Mouse (Mus musculus) embryo, embryonic 10 days (tissue): ENCODE data around the gene Csrnp3.

ENCODE experiments used
- DNase-seq: peaks from one replicate; pipeline ENCODE4 v3.0.0-alpha.2; 2015; ENCODE audit warnings: low spot score

The Csrnp3 gene

GRCm38 (mm10) chr2:65953726-65954340 lies 108.3 kb downstream of the Csrnp3 start:
- no peak for DNase-seq

- DNase-seq: no peak
Observed at GRCm38 (mm10) chr2:65955804-65956203, 110.2 kb downstream of the Csrnp3 start.

GRCm38 (mm10) chr2:65956727-65957126 lies 111.2 kb downstream of the Csrnp3 start:
- DNase-seq: no peak

- no peak for DNase-seq
Observed at GRCm38 (mm10) chr2:65963420-65963819, 117.9 kb downstream of the Csrnp3 start.

- DNase-seq: no peak
Observed at GRCm38 (mm10) chr2:65968810-65969209, 123.2 kb downstream of the Csrnp3 start.

GRCm38 (mm10) chr2:65973907-65974306 lies 128.3 kb downstream of the Csrnp3 start:
- no peak for DNase-seq

- DNase-seq: no peak
Observed at GRCm38 (mm10) chr2:65975383-65975782, 129.8 kb downstream of the Csrnp3 start.

- DNase-seq: no peak
Observed at GRCm38 (mm10) chr2:65979338-65980053, 133.9 kb downstream of the Csrnp3 start.

GRCm38 (mm10) chr2:65981470-65981869 lies 135.9 kb downstream of the Csrnp3 start:
- DNase-seq: no peak

- DNase-seq: peak; percentile 63
Observed at GRCm38 (mm10) chr2:65981965-65982364, 136.4 kb downstream of the Csrnp3 start.

- no peak for DNase-seq
Observed at GRCm38 (mm10) chr2:65985706-65986105, 140.1 kb downstream of the Csrnp3 start.

- no peak for DNase-seq
Observed at GRCm38 (mm10) chr2:65987069-65987468, 141.5 kb downstream of the Csrnp3 start.

GRCm38 (mm10) chr2:65987588-65987987 lies 142.0 kb downstream of the Csrnp3 start:
- DNase-seq: no peak

GRCm38 (mm10) chr2:65988788-65989187 lies 143.2 kb downstream of the Csrnp3 start:
- no peak for DNase-seq

GRCm38 (mm10) chr2:65990108-65990507 lies 144.5 kb downstream of the Csrnp3 start:
- DNase-seq: no peak

- no peak for DNase-seq
Observed at GRCm38 (mm10) chr2:65990754-65991153, 145.2 kb downstream of the Csrnp3 start.

- DNase-seq: peak; percentile 42
Observed at GRCm38 (mm10) chr2:65993371-65993770, 147.8 kb downstream of the Csrnp3 start.

- peak; percentile 53 for DNase-seq
Observed at GRCm38 (mm10) chr2:65994886-65995468, 149.4 kb downstream of the Csrnp3 start.

- no peak for DNase-seq
Observed at GRCm38 (mm10) chr2:65998747-65999146, 153.2 kb downstream of the Csrnp3 start.

GRCm38 (mm10) chr2:66008995-66009654 lies 163.6 kb downstream of the Csrnp3 start:
- no peak for DNase-seq

GRCm38 (mm10) chr2:66009677-66010076 lies 164.1 kb downstream of the Csrnp3 start:
- no peak for DNase-seq

- no peak for DNase-seq
Observed at GRCm38 (mm10) chr2:66018711-66019110, 173.1 kb downstream of the Csrnp3 start.

GRCm38 (mm10) chr2:66019235-66019634 lies 173.7 kb downstream of the Csrnp3 start:
- no peak for DNase-seq
